Mouse (Mus musculus) heart, embryonic 14.5 days (tissue): ENCODE data around the gene Cd34. TPM values are rescaled to one million over a fixed set of nuclear protein-coding genes. Genes with fewer than 3 reads are reported as not detected.
A peak's percentile ranks its signal among the peaks of the same experiment; 100 is the strongest.

Experiments used
- ATAC-seq: fragments of 200-750 bp; cut with Nextera tagmentation; 2 replicates; pipeline ENCODE4 v1.8.0; 2017; ENCODE audit warnings: low read depth, moderate TSS enrichment; ENCODE audit not compliant: insufficient number of reproducible peaks, insufficient read depth, low FRiP score
- H3K27ac ChIP-seq, 2 experiments: fragments of 200-500 bp in 1 of 2; fragments of 300-500 bp in 1 of 2; sonication (generic) in 1 of 2; replicated peaks in 1 of 2; 2 replicates each; pipeline ENCODE4 v1.5.1; 2012 to 2014; ENCODE audit warnings: low read depth in 2 of 2, low read length in 2 of 2, control low read depth in 1 of 2, mild to moderate bottlenecking in 1 of 2, mixed read lengths in 1 of 2; ENCODE audit not compliant: control insufficient read depth in 1 of 2, insufficient read depth in 1 of 2
- H3K27me3 ChIP-seq: fragments of 300-500 bp; sonication (generic); 2 replicates; pipeline ENCODE4 v1.6.1; 2014; ENCODE audit warnings: mild to moderate bottlenecking, low read length, control low read depth; ENCODE audit not compliant: control insufficient read depth, insufficient read depth
- H3K36me3 ChIP-seq: fragments of 300-500 bp; sonication (generic); 2 replicates; pipeline ENCODE4 v1.6.1; 2014; ENCODE audit warnings: mild to moderate bottlenecking, control low read depth, low read length, mixed read lengths; ENCODE audit not compliant: control insufficient read depth, insufficient read depth
- H3K4me1 ChIP-seq, 2 experiments: fragments of 200-500 bp in 1 of 2; fragments of 300-500 bp in 1 of 2; sonication (generic) in 1 of 2; 2 replicates each; pipeline ENCODE4 v1.6.1; 2012 to 2014; ENCODE audit warnings: low read length in 2 of 2, control low read depth in 1 of 2, mixed read lengths in 1 of 2; ENCODE audit not compliant: control insufficient read depth in 2 of 2, insufficient read depth in 2 of 2
- H3K4me2 ChIP-seq: fragments of 300-500 bp; sonication (generic); 2 replicates; pipeline ENCODE4 v1.6.1; 2014; ENCODE audit warnings: mild to moderate bottlenecking, low read length
- H3K4me3 ChIP-seq, 2 experiments: fragments of 200-500 bp in 1 of 2; fragments of 300-500 bp in 1 of 2; sonication (generic) in 1 of 2; 2 replicates each; pipeline ENCODE4 v1.5.1; 2012 to 2014; ENCODE audit warnings: low read length in 2 of 2, mild to moderate bottlenecking in 2 of 2, control low read depth in 1 of 2, low read depth in 1 of 2, moderate library complexity in 1 of 2; ENCODE audit not compliant: control insufficient read depth in 1 of 2, insufficient read depth in 1 of 2
- H3K9ac ChIP-seq: fragments of 300-500 bp; sonication (generic); 2 replicates; pipeline ENCODE4 v1.6.1; 2014; ENCODE audit warnings: mild to moderate bottlenecking, low read length
- H3K9me3 ChIP-seq: fragments of 300-500 bp; sonication (generic); 2 replicates; pipeline ENCODE4 v1.6.1; 2016; ENCODE audit warnings: low read length, control low read depth; ENCODE audit not compliant: control insufficient read depth
- WGBS: fragments of 180-500 bp; shearing (Covaris S2); extraction: QIAGEN DNeasy Blood & Tissue Kit; methylation state at CpG from one replicate; pipeline ENCODE4 v1.1.7; 2014; 5-methylcytosine and 5-hydroxymethylcytosine counted together
- polyA plus RNA-seq: library from polyadenylated mRNA; unstranded; fragments of >200 nt; fragmentation: Nextera tagmentation; extraction: Ambion mirVana; gene quantifications from 2 replicates; pipeline ENCODE4 v1.2.1, GENCODE M21; 2014

Gene Cd34
- polyA plus RNA-seq, 1 experiment from 2014 or later, result 103 TPM

- Histone ChIP-seq H3K4me3 (no peak overlapping the region), H3K9ac (no peak overlapping the region), H3K27ac (no peak overlapping the region), H3K9me3 (no peaks in the 10 kb centered on the region), H3K4me1 (peaks cover 9 to 27% of the 10 kb centered on the region in 2 experiments), H3K36me3 (no peaks in the 10 kb centered on the region), H3K27me3 (no peaks in the 10 kb centered on the region), H3K4me2 (no peak overlapping the region)
- no peak for ATAC-seq
- 50% methylated on average over 2 of the region's 2 CpGs for WGBS
Measured at GRCm38 (mm10) chr1:194929275-194929971, 9.2 kb upstream of the Cd34 start.

GRCm38 (mm10) chr1:194929972-194930355, 8.7 kb upstream of the Cd34 start:
- Histone ChIP-seq H3K4me3 (no peak overlapping the region), H3K4me2 (no peak overlapping the region), H3K27me3 (no peaks in the 10 kb centered on the region), H3K9me3 (no peaks in the 10 kb centered on the region), H3K4me1 (peaks cover 9 to 27% of the 10 kb centered on the region in 2 experiments), H3K9ac (no peak overlapping the region), H3K27ac (no peak overlapping the region), H3K36me3 (no peaks in the 10 kb centered on the region)
- no peak for ATAC-seq
- WGBS, result 63% methylated on average over 1 of the region's 1 CpGs

GRCm38 (mm10) chr1:194930706-194931105, 7.9 kb upstream of the Cd34 start:
- Histone ChIP-seq H3K27me3 (no peaks in the 10 kb centered on the region), H3K4me1 (peaks cover 9 to 25% of the 10 kb centered on the region in 2 experiments), H3K4me3 (no peak overlapping the region), H3K9me3 (no peaks in the 10 kb centered on the region), H3K9ac (no peak overlapping the region), H3K36me3 (no peaks in the 10 kb centered on the region), H3K4me2 (no peak overlapping the region), H3K27ac (no peak overlapping the region)
- ATAC-seq, result no peak

DNA sequence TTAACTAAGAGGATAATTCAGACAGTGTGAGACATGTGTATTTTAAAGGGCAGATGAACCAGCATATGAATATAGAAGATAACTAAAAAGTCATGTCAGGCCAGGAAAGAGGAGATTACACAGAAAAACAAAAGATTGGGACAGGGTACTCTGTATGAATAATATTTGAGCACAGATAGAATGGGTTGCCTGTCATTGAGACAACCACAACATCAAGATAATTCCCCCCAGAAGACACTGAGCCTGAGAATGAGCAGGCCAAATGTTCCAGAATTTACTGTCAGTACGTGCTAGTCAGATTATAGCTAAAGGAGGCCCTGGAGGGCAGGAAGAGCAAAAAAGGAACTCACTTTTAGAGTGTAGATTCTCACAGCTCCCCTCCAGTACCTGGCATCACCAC, 3.3 kb upstream of the Cd34 start:
- Histone ChIP-seq H3K4me1 (no peaks in the 10 kb centered on the region; a peak in 1 of 4 replicates), H3K4me3 (no peak overlapping the region), H3K27me3 (peaks cover 8% of the 10 kb centered on the region; the same call in 1 of the 2 replicates), H3K36me3 (no peaks in the 10 kb centered on the region), H3K4me2 (no peak overlapping the region), H3K27ac (no peak overlapping the region), H3K9me3 (no peaks in the 10 kb centered on the region), H3K9ac (no peak overlapping the region)
- 17% methylated on average over 1 of the region's 1 CpGs for WGBS
- ATAC-seq, result no peak

GRCm38 (mm10) chr1:194941528-194941927, 2.9 kb downstream of the Cd34 start:
- Histone ChIP-seq H3K4me2 (peak overlapping the region; percentile 83), H3K36me3 (no peaks in the 10 kb centered on the region), H3K27me3 (peaks cover 8% of the 10 kb centered on the region; the same call in 1 of the 2 replicates), H3K4me1 (peaks cover 0 to 3% of the 10 kb centered on the region in 2 experiments; a peak in 3 of 4 replicates), H3K4me3 (0 out of 4 replicates have a peak overlapping the region, but pooled peaks of 1 of the 2 experiments have one; percentile 58), H3K9me3 (no peaks in the 10 kb centered on the region), H3K9ac (no peak overlapping the region), H3K27ac (peak overlapping the region; percentile 56 to 79; a peak in 3 of 4 replicates)
- ATAC-seq, result no peak

- peak overlapping the region; percentile 83 for H3K4me2 ChIP-seq
- no peak for ATAC-seq
- no peak overlapping the region for H3K9ac ChIP-seq
- peaks cover 0 to 3% of the 10 kb centered on the region in 2 experiments; a peak in 3 of 4 replicates for H3K4me1 ChIP-seq
- H3K9me3 ChIP-seq, result no peaks in the 10 kb centered on the region
- H3K36me3 ChIP-seq, result no peaks in the 10 kb centered on the region
- H3K4me3 ChIP-seq, result 0 out of 4 replicates have a peak overlapping the region, but pooled peaks of 1 of the 2 experiments have one; percentile 7
- no peak overlapping the region for H3K27ac ChIP-seq
- peaks cover 8% of the 10 kb centered on the region; the same call in 1 of the 2 replicates for H3K27me3 ChIP-seq
Measured at GRCm38 (mm10) chr1:194942912-194943311, 4.3 kb downstream of the Cd34 start.

- Histone ChIP-seq H3K4me1 (peaks cover 0 to 3% of the 10 kb centered on the region in 2 experiments; a peak in 3 of 4 replicates), H3K9ac (no peak overlapping the region), H3K36me3 (no peaks in the 10 kb centered on the region), H3K27me3 (peaks cover 8% of the 10 kb centered on the region; the same call in 1 of the 2 replicates), H3K9me3 (no peaks in the 10 kb centered on the region), H3K4me2 (peak overlapping the region; percentile 11; the same call in 1 of the 2 replicates), H3K27ac (no peak overlapping the region), H3K4me3 (no peak overlapping the region)
- no peak for ATAC-seq
- WGBS, result 64% methylated on average over 5 of the region's 5 CpGs
Measured at GRCm38 (mm10) chr1:194943485-194943884, 4.9 kb downstream of the Cd34 start.
